Mouse (Mus musculus): ENCODE measurements at regions not wholly inside any gene's neighbourhood (a gene's known extent, or its start where the extent isn't known, plus 50 kb on each side); places are given as distances from the start of the nearest gene placed in this dataset.

GRCm38 (mm10) chr15:74441889-74442288, 194.3 kb downstream of the Mroh4 start:
- Histone ChIP-seq H3K4me1 (ENCODE audit: control insufficient read depth in 1 of 2, insufficient read depth in 2 of 2) (no peaks in the 10 kb centered on the region), H3K27me3 (replicated peaks) (peaks cover 8% of the 10 kb centered on the region), H3K4me3 (replicated peaks in 1 of 3; ENCODE audit: low read depth in 2 of 3, low read length in 2 of 3, poor library complexity in 1 of 3) (no peak overlapping the region), H3K79me2 (replicated peaks; ENCODE audit: control insufficient read depth, extremely low read depth, insufficient read depth, poor library complexity, severe bottlenecking) (no peaks in the 10 kb centered on the region), H3K9ac (ENCODE audit: insufficient read depth, low read depth) (no peak overlapping the region), H3K4me2 (ENCODE audit: insufficient read depth, low read depth, poor library complexity, severe bottlenecking) (no peak overlapping the region), H3K27ac (ENCODE audit: insufficient read depth, low read depth) (no peak overlapping the region), H3K36me3 (replicated peaks in 1 of 2; ENCODE audit: control insufficient read depth in 1 of 2, insufficient read depth in 1 of 2, low read length in 1 of 2) (no peaks in the 10 kb centered on the region), H3K9me3 (replicated peaks; ENCODE audit: low read length) (peaks cover 40% of the 10 kb centered on the region)
- dilution Hi-C loops (cut with MboI; ENCODE audit: extremely low pct_ligation_motif_present, extremely low pct_unique_long_range_greater_than_20kb, low sequenced_read_pairs) (no loop called here), in situ Hi-C loops (cut with MboI; ENCODE audit: low pct_ligation_motif_present, low pct_unique_long_range_greater_than_20kb, low sequenced_read_pairs) (no loop called here)
- TF ChIP-seq HCFC1 (IDR thresholded peaks at IDR 0.05; ENCODE audit: low read depth, low read length), result no peak
- TF ChIP-seq ELF1 (IDR thresholded peaks at IDR 0.05; ENCODE audit: low read depth, low read length), result no peak
- no peak for TF ChIP-seq USF2 (conservative IDR thresholded peaks at IDR 0.05; ENCODE audit: low read depth, low read length)
- no peak for DNase-seq (ENCODE audit: extremely low read depth)

DNA sequence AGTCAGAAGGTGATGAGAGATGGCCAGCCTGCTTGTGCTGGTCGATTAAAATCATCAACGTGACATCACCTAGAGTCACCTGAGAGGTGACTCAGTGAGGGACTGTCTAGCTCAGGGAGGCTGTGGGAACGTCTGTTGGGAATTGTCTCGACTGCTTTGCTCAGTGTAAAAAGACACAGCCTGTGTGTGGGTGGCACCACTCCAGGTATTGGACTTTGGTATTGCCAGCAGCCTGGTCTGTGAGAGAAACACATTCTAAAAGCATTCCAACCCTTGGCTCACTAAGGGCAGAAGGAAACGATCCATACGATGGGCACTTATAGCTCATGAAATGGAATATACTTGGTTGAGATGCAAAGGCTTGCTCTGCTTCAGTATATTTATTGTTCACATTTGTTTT, 209.2 kb downstream of the Mroh4 start:
- Histone ChIP-seq H3K4me3 (replicated peaks in 1 of 3; ENCODE audit: low read depth in 2 of 3, low read length in 2 of 3, poor library complexity in 1 of 3) (no peak overlapping the region), H3K9me3 (replicated peaks; ENCODE audit: low read length) (peaks cover 70% of the 10 kb centered on the region), H3K27ac (ENCODE audit: insufficient read depth, low read depth) (no peak overlapping the region), H3K9ac (ENCODE audit: insufficient read depth, low read depth) (no peak overlapping the region), H3K4me2 (ENCODE audit: insufficient read depth, low read depth, poor library complexity, severe bottlenecking) (no peak overlapping the region), H3K79me2 (replicated peaks; ENCODE audit: control insufficient read depth, extremely low read depth, insufficient read depth, poor library complexity, severe bottlenecking) (no peaks in the 10 kb centered on the region), H3K27me3 (replicated peaks) (no peaks in the 10 kb centered on the region), H3K36me3 (replicated peaks in 1 of 2; ENCODE audit: control insufficient read depth in 1 of 2, insufficient read depth in 1 of 2, low read length in 1 of 2) (no peaks in the 10 kb centered on the region), H3K4me1 (ENCODE audit: control insufficient read depth in 1 of 2, insufficient read depth in 2 of 2) (no peaks in the 10 kb centered on the region)
- dilution Hi-C loops (cut with MboI; ENCODE audit: extremely low pct_ligation_motif_present, extremely low pct_unique_long_range_greater_than_20kb, low sequenced_read_pairs), result no loop called here
- no peak for DNase-seq (ENCODE audit: extremely low read depth)
- in situ Hi-C loops (cut with MboI; ENCODE audit: low pct_ligation_motif_present, low pct_unique_long_range_greater_than_20kb, low sequenced_read_pairs), result no loop called here
- TF ChIP-seq ZKSCAN1 (IDR thresholded peaks at IDR 0.05; ENCODE audit: borderline replicate concordance, low read depth, low read length), result no peak
- no peak for TF ChIP-seq MEF2A (IDR thresholded peaks at IDR 0.05; ENCODE audit: borderline replicate concordance, low read depth, low read length)
- TF ChIP-seq NRF1 (IDR thresholded peaks at IDR 0.05; ENCODE audit: low read depth, low read length), result no peak
- no peak for TF ChIP-seq NELFE (IDR thresholded peaks at IDR 0.05; ENCODE audit: low read depth, low read length)
- no peak for TF ChIP-seq CTCF (conservative IDR thresholded peaks at IDR 0.05 in 1 of 2, IDR thresholded peaks at IDR 0.05 in 1 of 2; ENCODE audit: low read depth in 2 of 2, low read length in 2 of 2)
- TF ChIP-seq E2F4 (IDR thresholded peaks at IDR 0.05; ENCODE audit: insufficient replicate concordance, low read depth, low read length), result no peak
- no peak for TF ChIP-seq JUN (IDR thresholded peaks at IDR 0.05; ENCODE audit: insufficient read depth, low read depth, low read length)
- no peak for TF ChIP-seq MAFK (IDR thresholded peaks at IDR 0.05; ENCODE audit: insufficient replicate concordance, low read length)
- TF ChIP-seq ZMIZ1 (IDR thresholded peaks at IDR 0.05; ENCODE audit: low read depth, low read length), result no peak
- TF ChIP-seq EP300 (IDR thresholded peaks at IDR 0.05; ENCODE audit: low read length), result no peak
- no peak for TF ChIP-seq HCFC1 (IDR thresholded peaks at IDR 0.05; ENCODE audit: low read depth, low read length)
- no peak for TF ChIP-seq RCOR1 (conservative IDR thresholded peaks at IDR 0.05; ENCODE audit: low read depth, low read length)
- no peak for TF ChIP-seq RAD21 (IDR thresholded peaks at IDR 0.05; ENCODE audit: low read depth, low read length)
- no peak for TF ChIP-seq ZC3H11A (IDR thresholded peaks at IDR 0.05; ENCODE audit: low read depth, low read length)
- TF ChIP-seq SMC3 (IDR thresholded peaks at IDR 0.05; ENCODE audit: low read depth, low read length), result no peak
